Mouse (Mus musculus) kidney, adult 11 months (tissue): ENCODE measurements at regions not wholly inside any gene's neighbourhood (a gene's known extent, or its start where the extent isn't known, plus 50 kb on each side); places are given as distances from the start of the nearest gene placed in this dataset.

Experiments
- DNase-seq: peaks from one replicate; pipeline ENCODE4 v3.0.0; 2022

GRCm38 (mm10) chr5:35221451-35222305 lies 56.4 kb upstream of the Adra2c start:
- no peak for DNase-seq

GRCm38 (mm10) chr5:35216271-35216670 lies 61.8 kb upstream of the Adra2c start:
- DNase-seq: no peak

- DNase-seq: no peak
Measured at GRCm38 (mm10) chr5:35215480-35216195, 62.5 kb upstream of the Adra2c start.

GRCm38 (mm10) chr5:35215007-35215406 lies 63.1 kb upstream of the Adra2c start:
- DNase-seq: no peak

- DNase-seq: no peak
Measured at GRCm38 (mm10) chr5:35209348-35209747, 68.8 kb upstream of the Adra2c start.

- DNase-seq: no peak
Measured at GRCm38 (mm10) chr5:35204049-35204448, 74.1 kb upstream of the Adra2c start.

- DNase-seq: peak; percentile 6
Measured at GRCm38 (mm10) chr5:35198468-35198867, 79.7 kb upstream of the Adra2c start.

GRCm38 (mm10) chr5:35189113-35189797 lies 83.7 kb upstream of the Lrpap1 start:
- peak; percentile 79 for DNase-seq

- no peak for DNase-seq
Measured at GRCm38 (mm10) chr5:35185826-35186225, 80.3 kb upstream of the Lrpap1 start.

- no peak for DNase-seq
Measured at GRCm38 (mm10) chr5:35185289-35185688, 79.7 kb upstream of the Lrpap1 start.

GRCm38 (mm10) chr5:35183418-35183817 lies 77.9 kb upstream of the Lrpap1 start:
- DNase-seq: no peak

- peak; percentile 3 for DNase-seq
Measured at GRCm38 (mm10) chr5:35177332-35177731, 71.8 kb upstream of the Lrpap1 start.

- DNase-seq: no peak
Measured at GRCm38 (mm10) chr5:35176112-35176848, 70.7 kb upstream of the Lrpap1 start.

- no peak for DNase-seq
Measured at GRCm38 (mm10) chr5:35174318-35174717, 68.8 kb upstream of the Lrpap1 start.

- DNase-seq: no peak
Measured at GRCm38 (mm10) chr5:35171336-35171735, 65.8 kb upstream of the Lrpap1 start.

- DNase-seq: no peak
Measured at GRCm38 (mm10) chr5:35170369-35171130, 65.0 kb upstream of the Lrpap1 start.

GRCm38 (mm10) chr5:35169614-35170293 lies 64.2 kb upstream of the Lrpap1 start:
- no peak for DNase-seq

GRCm38 (mm10) chr5:35168853-35169252 lies 63.3 kb upstream of the Lrpap1 start:
- DNase-seq: no peak

- DNase-seq: no peak
Measured at GRCm38 (mm10) chr5:35168369-35168768, 62.8 kb upstream of the Lrpap1 start.

GRCm38 (mm10) chr5:35165993-35166392 lies 60.4 kb upstream of the Lrpap1 start:
- DNase-seq: no peak

GRCm38 (mm10) chr5:35165459-35165858 lies 59.9 kb upstream of the Lrpap1 start:
- DNase-seq: no peak
